Mouse (Mus musculus): ENCODE measurements around the gene E030030I06Rik.
"Not testable (repeated sequence)": the region's sequence is repeated elsewhere in the genome, so short reads cannot be mapped to it uniquely, and the experiment has no call there.

E030030I06Rik gene

GRCm38 (mm10) chr10:22149073-22149690 lies at the start of gene E030030I06Rik:
TSS of gene E030030I06Rik (minus strand) at chr10:22149270.
- DNase-seq (ENCODE audit: inconsistent ontology term): peak; percentile 58

GRCm38 (mm10) chr10:22191035-22191434 lies 42.0 kb upstream of the E030030I06Rik start:
- DNase-seq (ENCODE audit: inconsistent ontology term): not testable (repeated sequence)

GRCm38 (mm10) chr10:22176515-22176914 lies 27.4 kb upstream of the E030030I06Rik start:
- not testable (repeated sequence) for DNase-seq (ENCODE audit: inconsistent ontology term)

- DNase-seq (ENCODE audit: inconsistent ontology term): not testable (repeated sequence)
Observed at GRCm38 (mm10) chr10:22174190-22174487, 25.1 kb upstream of the E030030I06Rik start.

GRCm38 (mm10) chr10:22173335-22174189 lies 24.5 kb upstream of the E030030I06Rik start:
- not testable (repeated sequence) for DNase-seq (ENCODE audit: inconsistent ontology term)

GRCm38 (mm10) chr10:22172431-22173334 lies 23.6 kb upstream of the E030030I06Rik start:
- not testable (repeated sequence) for DNase-seq (ENCODE audit: inconsistent ontology term)

GRCm38 (mm10) chr10:22169116-22169515 lies 20.0 kb upstream of the E030030I06Rik start:
- not testable (repeated sequence) for DNase-seq (ENCODE audit: inconsistent ontology term)

GRCm38 (mm10) chr10:22167061-22167460 lies 18.0 kb upstream of the E030030I06Rik start:
- peak; percentile 92 for DNase-seq (ENCODE audit: inconsistent ontology term)

GRCm38 (mm10) chr10:22166025-22166424 lies 17.0 kb upstream of the E030030I06Rik start:
- DNase-seq (ENCODE audit: inconsistent ontology term): not testable (repeated sequence)

- not testable (repeated sequence) for DNase-seq (ENCODE audit: inconsistent ontology term)
Observed at GRCm38 (mm10) chr10:22165328-22166003, 16.4 kb upstream of the E030030I06Rik start.

GRCm38 (mm10) chr10:22163705-22164583 lies 14.9 kb upstream of the E030030I06Rik start:
- DNase-seq (ENCODE audit: inconsistent ontology term): peak; percentile 18

GRCm38 (mm10) chr10:22163279-22163678 lies 14.2 kb upstream of the E030030I06Rik start:
- not testable (repeated sequence) for DNase-seq (ENCODE audit: inconsistent ontology term)

- no peak for DNase-seq (ENCODE audit: inconsistent ontology term)
Observed at GRCm38 (mm10) chr10:22159581-22160140, 10.6 kb upstream of the E030030I06Rik start.

GRCm38 (mm10) chr10:22159131-22159561 lies 10.1 kb upstream of the E030030I06Rik start:
- peak; percentile 10 for DNase-seq (ENCODE audit: inconsistent ontology term)

- DNase-seq (ENCODE audit: inconsistent ontology term): peak; percentile 82
Observed at GRCm38 (mm10) chr10:22158310-22158999, 9.4 kb upstream of the E030030I06Rik start, which contains the start of the genes Raet1e and H60b. TSS of gene Raet1e (plus strand) at chr10:22158569. TSS of gene H60b (plus strand) at chr10:22158586.

- DNase-seq (ENCODE audit: inconsistent ontology term): no peak
Observed at GRCm38 (mm10) chr10:22154871-22155799, 6.1 kb upstream of the E030030I06Rik start.

GRCm38 (mm10) chr10:22154127-22154526 lies 5.1 kb upstream of the E030030I06Rik start:
- DNase-seq (ENCODE audit: inconsistent ontology term): peak; percentile 34

- DNase-seq (ENCODE audit: inconsistent ontology term): not testable (repeated sequence)
Observed at GRCm38 (mm10) chr10:22153147-22153690, 4.1 kb upstream of the E030030I06Rik start.

All from Muller cell, postnatal 12 days (primary cell).